Mouse (Mus musculus) liver, postnatal 0 days (tissue): ENCODE data around the gene Tnrc18. TPM values are rescaled to one million over a fixed set of nuclear protein-coding genes. Genes with fewer than 3 reads are reported as not detected.

ENCODE experiments used
- ATAC-seq: fragments of 200-750 bp; cut with Nextera tagmentation; 2 replicates; pipeline ENCODE4 v1.8.0; 2017; ENCODE audit warnings: mild to moderate bottlenecking, moderate library complexity
- DNase-seq: peaks from one replicate; pipeline ENCODE4 v3.0.0-alpha.2; 2016
- H3K27ac ChIP-seq: fragments of 300-500 bp; sonication (generic); 2 replicates; pipeline ENCODE4 v1.5.1; 2014; ENCODE audit warnings: antibody characterized with exemption, moderate library complexity, mild to moderate bottlenecking, low read depth
- H3K27me3 ChIP-seq: fragments of 300-500 bp; sonication (generic); 2 replicates; pipeline ENCODE4 v1.6.1; 2014; ENCODE audit warnings: low read length, control low read depth, mixed read lengths; ENCODE audit not compliant: insufficient read depth
- H3K36me3 ChIP-seq: fragments of 300-500 bp; sonication (generic); replicated peaks from 2 replicates; pipeline ENCODE4 v1.6.1; 2014; ENCODE audit warnings: mild to moderate bottlenecking, control low read depth, low read length, moderate library complexity, mixed read lengths; ENCODE audit not compliant: insufficient read depth
- H3K4me1 ChIP-seq: fragments of 300-500 bp; sonication (generic); 2 replicates; pipeline ENCODE4 v1.6.1; 2014; ENCODE audit warnings: antibody characterized with exemption, mild to moderate bottlenecking, control low read depth; ENCODE audit not compliant: insufficient read depth
- H3K4me2 ChIP-seq: fragments of 300-500 bp; sonication (generic); 2 replicates; pipeline ENCODE4 v1.6.1; 2014; ENCODE audit warnings: low read depth, mild to moderate bottlenecking, low read length, moderate library complexity, mixed read lengths
- H3K4me3 ChIP-seq: fragments of 300-500 bp; sonication (generic); 2 replicates; pipeline ENCODE4 v1.5.1; 2014; ENCODE audit warnings: low read depth, low read length
- H3K9ac ChIP-seq: fragments of 300-500 bp; sonication (generic); replicated peaks from 2 replicates; pipeline ENCODE4 v1.6.1; 2014; ENCODE audit warnings: mild to moderate bottlenecking, moderate library complexity
- H3K9me3 ChIP-seq: fragments of 300-500 bp; sonication (generic); 2 replicates; pipeline ENCODE4 v1.6.1; 2016; ENCODE audit warnings: mild to moderate bottlenecking, control low read depth, low read length, mixed read lengths
- CTCF ChIP-seq: sonication (generic); IDR thresholded peaks from 2 replicates; pipeline ENCODE4 v1.5.1; 2016; ENCODE audit warnings: antibody characterized with exemption, low read depth
- EP300 ChIP-seq: IDR thresholded peaks from 2 replicates; pipeline ENCODE4 v1.6.1; 2016; ENCODE audit warnings: antibody characterized with exemption, low read depth, mild to moderate bottlenecking
- WGBS: fragments of 180-500 bp; shearing (Covaris S2); extraction: QIAGEN DNeasy Blood & Tissue Kit; methylation state at CpG from one replicate; pipeline ENCODE4 v1.1.7; 2014; ENCODE audit not compliant: insufficient replicate concordance; 5-methylcytosine and 5-hydroxymethylcytosine counted together
- polyA plus RNA-seq: library from polyadenylated mRNA; unstranded; fragments of >200 nt; fragmentation: Nextera tagmentation; extraction: Ambion mirVana; gene quantifications from 2 replicates; pipeline ENCODE4 v1.2.1, GENCODE M21; 2015

Gene Tnrc18
- polyA plus RNA-seq, 1 experiment from 2014 or later: 4.0 TPM

DNA sequence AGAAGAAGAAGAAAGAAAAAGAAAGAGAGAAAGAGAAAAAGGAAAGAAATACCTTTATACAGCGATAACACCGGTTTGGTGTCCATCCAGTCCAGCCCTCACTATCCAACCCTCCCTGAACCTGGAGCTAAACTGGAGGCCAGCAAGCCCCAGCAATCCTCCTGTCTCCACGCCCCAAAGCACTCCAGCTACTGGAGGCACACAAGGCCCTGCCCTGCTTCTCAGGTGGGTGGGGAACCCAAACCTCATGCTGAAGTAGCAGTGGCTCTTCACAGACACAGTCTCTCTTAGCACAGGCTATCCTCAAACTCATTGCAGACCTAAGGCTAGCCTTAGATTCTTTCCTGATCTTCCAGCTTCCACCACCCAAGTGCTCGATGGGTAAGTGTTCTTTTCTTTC lies 14.6 kb downstream of the Tnrc18 start:
- TF ChIP-seq EP300 (no peak), CTCF (no peak)
- Histone ChIP-seq H3K9me3 (no peaks in the 10 kb centered on the region), H3K36me3 (0 out of 2 replicates have a peak, but pooled peaks cover 4% of the 10 kb centered on the region), H3K4me3 (no peak overlapping the region), H3K9ac (no peak overlapping the region), H3K27ac (no peak overlapping the region), H3K4me2 (no peak overlapping the region), H3K4me1 (peaks cover 22% of the 10 kb centered on the region), H3K27me3 (no peaks in the 10 kb centered on the region)
- 74% methylated on average over 4 of the region's 4 CpGs for WGBS
- DNase-seq (no peak), ATAC-seq (no peak)

DNA sequence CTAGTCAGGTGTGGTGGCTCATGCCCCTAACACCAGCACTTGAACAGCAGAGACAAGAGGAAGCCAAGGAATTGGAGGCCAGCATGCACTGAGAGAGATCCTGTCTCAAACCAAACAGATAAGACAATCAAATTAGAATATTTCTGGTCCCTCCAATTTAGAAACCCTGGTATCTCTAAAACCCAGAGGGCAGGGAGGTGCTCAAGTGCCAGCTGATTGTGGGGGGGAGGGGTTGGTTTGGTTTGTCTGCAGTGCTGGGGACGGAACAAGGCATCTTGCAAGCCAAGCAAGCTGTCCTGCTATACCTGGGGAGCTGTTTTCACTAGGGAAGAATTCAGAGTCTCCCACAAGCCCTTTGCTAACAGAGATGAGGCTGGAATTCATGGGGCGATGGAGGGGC lies 15.5 kb downstream of the Tnrc18 start:
- DNase-seq: peak; percentile 53

DNA sequence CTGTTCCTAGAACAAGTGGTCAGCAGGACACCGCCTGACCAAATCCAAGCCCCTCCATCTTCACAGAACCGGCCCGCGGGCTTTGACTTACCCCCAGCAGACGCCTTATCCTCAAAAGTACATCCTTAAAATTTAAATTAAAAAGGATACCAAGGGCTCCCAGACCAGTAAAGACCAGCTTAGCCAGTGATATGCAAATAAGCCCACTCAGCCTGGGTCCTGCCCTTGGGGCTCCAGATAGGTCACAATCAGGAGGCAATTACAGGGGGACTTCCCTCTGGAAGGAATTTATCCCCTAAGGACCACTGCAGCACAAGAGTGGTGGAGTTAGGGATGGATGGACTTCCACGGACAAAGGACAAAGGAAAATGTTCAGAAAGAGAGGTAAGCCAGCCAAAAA lies 16.8 kb downstream of the Tnrc18 start:
- no peak for TF ChIP-seq CTCF
- no peak overlapping the region for H3K4me2 ChIP-seq
- H3K4me3 ChIP-seq: no peak overlapping the region
- no peak overlapping the region for H3K27ac ChIP-seq
- no peaks in the 10 kb centered on the region for H3K27me3 ChIP-seq
- H3K9ac ChIP-seq: no peak overlapping the region
- ATAC-seq (no peak), DNase-seq (no peak)
- no peaks in the 10 kb centered on the region for H3K36me3 ChIP-seq
- 44% methylated on average over 6 of the region's 6 CpGs for WGBS
- H3K4me1 ChIP-seq: peaks cover 22% of the 10 kb centered on the region
- no peaks in the 10 kb centered on the region for H3K9me3 ChIP-seq

More for the DNA sequence above, 15.5 kb downstream of the Tnrc18 start:
- H3K9me3 ChIP-seq: no peaks in the 10 kb centered on the region
- no peak overlapping the region for H3K4me3 ChIP-seq
- H3K27me3 ChIP-seq: no peaks in the 10 kb centered on the region
- WGBS: 65% methylated on average over 2 of the region's 2 CpGs
- peak; percentile 79 for ATAC-seq
- H3K4me2 ChIP-seq: peak overlapping the region; percentile 42; the same call in 1 of the 2 replicates
- TF ChIP-seq CTCF: no peak
- peak; percentile 88 for TF ChIP-seq EP300
- H3K9ac ChIP-seq: no peak overlapping the region
- 0 out of 2 replicates have a peak overlapping the region, but pooled peaks have one; percentile 16 for H3K27ac ChIP-seq
- H3K36me3 ChIP-seq: no peaks in the 10 kb centered on the region
- H3K4me1 ChIP-seq: peaks cover 22% of the 10 kb centered on the region

DNA sequence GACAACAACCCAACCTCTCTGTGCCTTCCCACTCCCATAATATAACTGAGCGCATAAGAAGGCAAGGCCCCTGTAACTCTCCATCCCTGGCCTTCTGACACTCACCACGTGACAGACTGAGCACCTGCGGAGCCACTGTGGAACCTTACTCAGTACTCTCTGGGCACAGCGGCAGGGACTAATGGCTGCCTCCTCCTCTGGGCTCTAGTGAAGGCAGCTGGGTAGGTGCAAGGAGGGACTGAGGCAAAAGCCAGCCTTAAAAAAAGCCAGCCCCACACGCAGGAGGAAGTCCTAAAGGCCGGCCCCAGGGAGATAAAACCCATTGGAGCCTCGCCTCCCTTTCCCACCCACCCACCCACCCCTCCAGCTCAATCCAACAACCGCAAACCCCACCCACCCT lies 17.3 kb downstream of the Tnrc18 start:
- WGBS: 34% methylated on average over 8 of the region's 8 CpGs
- Histone ChIP-seq H3K9ac (no peak overlapping the region), H3K4me1 (peaks cover 22% of the 10 kb centered on the region), H3K9me3 (no peaks in the 10 kb centered on the region), H3K27me3 (no peaks in the 10 kb centered on the region), H3K4me3 (no peak overlapping the region), H3K36me3 (no peaks in the 10 kb centered on the region), H3K4me2 (peak overlapping the region; percentile 16; the same call in 1 of the 2 replicates), H3K27ac (no peak overlapping the region)
- ATAC-seq: no peak
- TF ChIP-seq EP300 (no peak), CTCF (no peak)
- DNase-seq: no peak

DNA sequence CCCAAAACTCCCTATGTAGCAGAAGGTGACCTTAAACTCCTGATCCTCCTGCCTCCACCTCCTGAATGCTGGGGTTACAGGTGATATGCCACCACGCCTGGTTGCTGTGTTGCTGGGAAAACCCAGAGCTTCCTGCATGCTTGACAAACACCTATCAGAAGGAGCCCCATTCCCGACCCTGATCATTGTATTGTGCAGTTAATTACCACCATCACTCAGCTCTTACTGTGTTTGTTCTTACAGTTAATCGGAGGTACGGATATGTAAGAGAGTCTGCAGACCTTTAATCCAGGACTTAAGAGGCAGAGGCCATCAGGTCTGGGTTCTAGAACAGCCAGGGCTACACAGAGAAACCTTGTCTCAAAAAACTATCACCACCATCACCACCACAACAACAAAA lies 18.2 kb downstream of the Tnrc18 start:
- Histone ChIP-seq H3K9ac (no peak overlapping the region), H3K4me2 (no peak overlapping the region), H3K27ac (no peak overlapping the region), H3K27me3 (no peaks in the 10 kb centered on the region), H3K36me3 (no peaks in the 10 kb centered on the region), H3K4me1 (peaks cover 22% of the 10 kb centered on the region), H3K4me3 (no peak overlapping the region), H3K9me3 (no peaks in the 10 kb centered on the region)
- WGBS: 76% methylated on average over 4 of the region's 4 CpGs
- no peak for ATAC-seq
- no peak for DNase-seq
- no peak for TF ChIP-seq CTCF
- no peak for TF ChIP-seq EP300

DNA sequence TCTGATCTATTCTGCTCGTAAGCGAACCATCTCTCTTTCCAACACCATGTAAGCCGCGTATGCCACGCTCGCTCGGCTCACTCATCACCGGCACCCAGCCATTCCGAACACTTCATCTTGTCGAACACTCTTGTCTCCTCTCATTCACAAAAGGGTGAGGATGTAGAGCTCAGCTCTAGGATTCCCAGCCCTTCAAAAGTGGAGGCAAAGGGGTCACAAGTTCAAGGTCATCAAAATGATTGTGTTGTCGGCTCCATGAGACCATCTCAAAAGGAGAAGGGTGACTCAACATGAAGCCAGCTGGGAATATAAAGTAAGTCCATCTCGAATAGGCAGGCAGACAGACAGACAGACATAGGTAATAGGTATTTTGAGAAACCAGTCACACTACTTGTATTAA lies 19.3 kb downstream of the Tnrc18 start:
- Histone ChIP-seq H3K9me3 (no peaks in the 10 kb centered on the region), H3K9ac (no peak overlapping the region), H3K36me3 (no peaks in the 10 kb centered on the region), H3K27ac (no peak overlapping the region), H3K27me3 (no peaks in the 10 kb centered on the region), H3K4me3 (no peak overlapping the region), H3K4me2 (no peak overlapping the region), H3K4me1 (peaks cover 21% of the 10 kb centered on the region)
- WGBS: 86% methylated on average over 12 of the region's 12 CpGs
- ATAC-seq (no peak), DNase-seq (no peak)
- no peak for TF ChIP-seq CTCF
- TF ChIP-seq EP300: no peak

DNA sequence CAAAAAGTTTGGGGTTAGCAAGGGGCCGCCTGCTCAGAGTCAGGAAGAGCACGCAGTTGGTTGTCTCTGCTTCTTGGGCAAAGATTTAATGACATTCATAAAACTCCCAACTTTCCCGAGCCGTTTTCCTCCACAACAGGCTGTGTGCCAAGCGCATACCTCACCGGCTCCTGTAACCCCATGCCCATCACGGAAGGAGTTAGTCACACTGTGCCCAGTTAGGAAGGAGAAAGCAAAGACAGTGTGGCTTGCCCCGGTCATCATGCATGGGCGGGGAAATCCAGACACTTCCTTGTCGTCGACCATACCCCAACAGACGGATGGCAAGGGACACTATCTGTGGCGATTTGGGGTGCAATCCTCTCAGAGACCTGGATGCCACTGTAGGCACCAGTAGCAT lies 19.8 kb downstream of the Tnrc18 start:
- Histone ChIP-seq H3K27me3 (no peaks in the 10 kb centered on the region), H3K9me3 (no peaks in the 10 kb centered on the region), H3K4me3 (no peak overlapping the region), H3K36me3 (no peaks in the 10 kb centered on the region), H3K4me1 (peaks cover 17% of the 10 kb centered on the region), H3K9ac (no peak overlapping the region), H3K4me2 (no peak overlapping the region), H3K27ac (no peak overlapping the region)
- TF ChIP-seq EP300 (no peak), CTCF (no peak)
- DNase-seq: no peak
- WGBS: 78% methylated on average over 13 of the region's 13 CpGs
- ATAC-seq: no peak
